Mouse (Mus musculus) gastrocnemius, postnatal 14 days (tissue): ENCODE data around the gene Hyal3. TPM values are rescaled to one million over a fixed set of nuclear protein-coding genes. Genes with fewer than 3 reads are reported as not detected.

Experiments used
- DNase-seq: peaks from one replicate; pipeline ENCODE4 v3.0.0; 2021; ENCODE audit warnings: mixed read lengths
- intact Hi-C: fragments of 180-260 bp; cut with DNase I; formaldehyde crosslinking; loops from one replicate; pipeline ENCODE4 v1.15.1; 2025; ENCODE audit warnings: low total_unique reads
- total RNA-seq, 2 experiments: library from RNA; stranded (reverse); gene quantifications; 2 replicates each; pipeline ENCODE4 v1.2.3; 2021

The Hyal3 gene
- total RNA-seq, 2 experiments from 2014 or later, result 0.23 to 0.49 TPM

GRCm38 (mm10) chr9:107590058-107590772, 9.6 kb downstream of the Hyal3 start:
- DNase-seq, result peak; percentile 66
- intact Hi-C loops, result no loop called here

- DNase-seq, result no peak
- intact Hi-C loops, result no loop called here
Measured at GRCm38 (mm10) chr9:107590773-107591060, 10.1 kb downstream of the Hyal3 start.

GRCm38 (mm10) chr9:107593101-107593976, 12.7 kb downstream of the Hyal3 start:
- DNase-seq, result peak; percentile 67
- intact Hi-C loops, result no loop called here

GRCm38 (mm10) chr9:107594281-107595062, 13.9 kb downstream of the Hyal3 start:
- DNase-seq, result no peak

GRCm38 (mm10) chr9:107596619-107597569, 16.3 kb downstream of the Hyal3 start:
- intact Hi-C loops, result no loop called here
- DNase-seq, result peak; percentile 73

More at GRCm38 (mm10) chr9:107594281-107595062, 13.9 kb downstream of the Hyal3 start:
- intact Hi-C loops, result no loop called here

GRCm38 (mm10) chr9:107598385-107598784, 17.8 kb downstream of the Hyal3 start:
- intact Hi-C loops, result no loop called here
- no peak for DNase-seq

- DNase-seq, result no peak
- intact Hi-C loops, result no loop called here
Measured at GRCm38 (mm10) chr9:107599433-107599832, 18.8 kb downstream of the Hyal3 start.

- DNase-seq, result peak; percentile 53
- intact Hi-C loops, result loop anchor here (5.0 kb wide), 1 partner anchor 77 kb away; the partner anchor contains the start of gene Gnat1
Measured at GRCm38 (mm10) chr9:107599842-107600241, 19.2 kb downstream of the Hyal3 start.

- intact Hi-C loops, result loop anchor here (5.0 kb wide), 1 partner anchor 77 kb away; the partner anchor contains the start of gene Gnat1
- DNase-seq, result no peak
Measured at GRCm38 (mm10) chr9:107600745-107601144, 20.1 kb downstream of the Hyal3 start.

- DNase-seq, result no peak
- intact Hi-C loops, result loop anchor here (5.0 kb wide), 1 partner anchor 76 kb away; the partner anchor contains the start of gene Gnat1
Measured at GRCm38 (mm10) chr9:107601275-107601674, 20.7 kb downstream of the Hyal3 start.

- intact Hi-C loops, result loop anchor here (2.0 to 5.0 kb wide), 2 partner anchors 43 to 75 kb away; partner anchors contain the start of gene Gnat1
- peak; percentile 91 for DNase-seq
Measured at GRCm38 (mm10) chr9:107602068-107602648, 21.5 kb downstream of the Hyal3 start.

GRCm38 (mm10) chr9:107603251-107603650, 22.6 kb downstream of the Hyal3 start:
- intact Hi-C loops, result loop anchor here (2.0 to 5.0 kb wide), 2 partner anchors 42 to 74 kb away; partner anchors contain the start of gene Gnat1
- no peak for DNase-seq

GRCm38 (mm10) chr9:107605041-107605661, 24.5 kb downstream of the Hyal3 start:
- intact Hi-C loops, result no loop called here
- DNase-seq, result peak; percentile 52

- intact Hi-C loops, result no loop called here
- peak; percentile 53 for DNase-seq
Measured at GRCm38 (mm10) chr9:107606591-107606990, 26.0 kb downstream of the Hyal3 start.

GRCm38 (mm10) chr9:107607036-107607435, 26.4 kb downstream of the Hyal3 start:
- intact Hi-C loops, result no loop called here
- no peak for DNase-seq

GRCm38 (mm10) chr9:107607653-107608245, 27.1 kb downstream of the Hyal3 start:
- intact Hi-C loops, result no loop called here
- no peak for DNase-seq

GRCm38 (mm10) chr9:107608741-107609432, 28.3 kb downstream of the Hyal3 start, which contains the start of gene Sema3b:
Gene Sema3b (minus strand): TSS chr9:107609229.
- intact Hi-C loops, result no loop called here
- DNase-seq, result peak; percentile 69
